Mouse (Mus musculus) brain, embryonic 18.5 days (tissue): ENCODE results near the gene Myrf.
"Not testable (repeated sequence)": the region's sequence is repeated elsewhere in the genome, so short reads cannot be mapped to it uniquely, and the experiment has no call there.

Experiments
- DNase-seq: peaks from one replicate; pipeline ENCODE4 v3.0.0-alpha.2; 2012; ENCODE audit warnings: low read depth, low spot score

Myrf gene

DNA sequence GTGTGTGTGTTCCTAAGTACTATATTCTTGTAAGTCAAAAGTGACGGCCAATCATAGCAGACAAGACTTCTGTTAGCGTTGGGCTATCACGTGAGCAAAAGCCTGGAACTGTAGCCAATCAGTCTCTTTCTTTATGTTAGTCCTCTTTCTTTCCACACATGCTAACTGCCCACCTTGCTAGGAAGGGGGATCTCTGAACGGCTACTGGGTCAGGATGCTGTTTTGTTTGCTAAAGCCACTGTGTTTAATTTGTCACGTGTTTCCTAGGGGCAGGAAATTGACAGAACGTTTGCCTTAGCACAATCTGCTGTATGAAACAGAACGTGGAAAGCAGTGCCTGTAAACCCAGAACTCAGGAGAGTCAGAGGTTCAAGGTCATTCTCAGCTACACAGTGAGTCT lies 58.4 kb downstream of the Myrf start:
- DNase-seq: no peak

DNA sequence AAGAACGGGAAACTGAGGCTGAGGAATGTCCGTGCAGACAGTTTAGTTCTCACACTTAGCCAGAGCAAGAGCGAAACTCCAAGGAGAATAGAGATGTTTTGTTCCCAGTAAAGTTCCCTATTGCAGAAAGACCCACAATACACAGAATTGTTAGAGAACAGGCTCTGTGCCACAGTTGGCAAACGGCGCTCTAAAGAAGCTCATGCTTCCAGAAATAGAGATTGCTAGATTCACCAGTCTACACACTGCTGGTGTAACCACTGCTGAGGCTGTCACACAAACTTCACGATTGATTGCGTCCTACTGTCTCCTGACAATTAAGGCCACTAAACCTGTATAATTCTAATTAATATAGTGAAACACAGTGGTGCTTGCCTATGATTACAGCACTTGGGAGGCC lies 59.3 kb downstream of the Myrf start:
- DNase-seq: no peak

DNA sequence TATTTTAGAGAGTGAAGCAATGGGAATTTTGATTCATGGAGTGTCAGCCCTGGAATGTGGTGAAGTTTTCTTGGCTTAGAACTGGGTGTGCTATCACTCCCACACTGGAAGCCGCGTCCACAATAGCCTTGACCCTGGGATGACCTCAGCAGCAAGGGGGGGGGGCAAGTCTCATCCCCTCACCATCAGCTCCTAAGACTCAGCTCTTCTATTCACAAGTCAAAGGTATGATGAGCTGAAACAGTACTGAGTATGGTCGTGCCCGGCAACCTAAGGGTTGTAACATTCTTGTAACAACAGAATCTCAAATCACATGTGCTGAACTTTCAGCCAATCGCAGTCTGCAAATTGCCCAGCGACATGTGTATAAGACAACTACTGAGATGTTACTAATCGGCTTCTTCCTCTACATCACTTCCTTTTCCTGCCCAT lies 63.6 kb downstream of the Myrf start:
- no peak for DNase-seq

DNA sequence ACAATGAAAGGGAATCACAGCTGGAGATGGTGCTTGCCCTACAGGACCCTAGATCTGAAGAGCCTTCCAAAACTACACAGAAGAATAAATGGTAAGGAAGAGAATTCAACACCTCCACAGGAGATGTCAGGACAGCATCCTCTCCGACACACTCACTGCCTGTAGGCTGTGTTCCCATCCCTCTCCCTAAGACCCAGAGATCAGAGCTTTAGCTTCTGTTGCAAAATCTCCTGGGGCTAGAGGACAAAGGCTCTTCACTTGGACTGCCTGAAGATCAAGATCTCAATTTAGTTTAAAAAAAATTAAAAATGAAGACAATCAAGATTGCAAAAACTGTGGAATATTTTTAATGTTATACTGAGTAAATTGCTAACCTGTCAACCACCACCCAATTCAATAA lies 64.1 kb downstream of the Myrf start:
- no peak for DNase-seq

DNA sequence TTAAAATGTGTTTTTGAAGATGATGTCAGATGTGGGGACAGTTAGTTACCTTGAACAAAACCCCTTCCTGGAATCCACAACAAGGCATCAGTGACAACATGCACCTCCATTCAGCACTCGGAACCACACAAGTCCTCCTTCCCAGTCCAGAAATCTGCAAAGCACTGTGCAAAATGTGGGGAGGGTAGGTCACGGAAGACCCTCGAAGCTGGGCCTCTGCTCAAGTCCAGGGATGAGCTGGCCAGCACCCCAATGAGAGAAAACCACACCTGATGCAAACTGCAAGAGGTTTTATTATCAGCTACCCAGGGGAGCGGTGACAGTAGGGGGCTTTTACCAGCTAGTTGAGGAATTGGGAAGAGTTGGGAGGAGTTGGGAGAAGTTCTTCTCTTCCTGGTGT lies 65.6 kb downstream of the Myrf start:
- DNase-seq: no peak

DNA sequence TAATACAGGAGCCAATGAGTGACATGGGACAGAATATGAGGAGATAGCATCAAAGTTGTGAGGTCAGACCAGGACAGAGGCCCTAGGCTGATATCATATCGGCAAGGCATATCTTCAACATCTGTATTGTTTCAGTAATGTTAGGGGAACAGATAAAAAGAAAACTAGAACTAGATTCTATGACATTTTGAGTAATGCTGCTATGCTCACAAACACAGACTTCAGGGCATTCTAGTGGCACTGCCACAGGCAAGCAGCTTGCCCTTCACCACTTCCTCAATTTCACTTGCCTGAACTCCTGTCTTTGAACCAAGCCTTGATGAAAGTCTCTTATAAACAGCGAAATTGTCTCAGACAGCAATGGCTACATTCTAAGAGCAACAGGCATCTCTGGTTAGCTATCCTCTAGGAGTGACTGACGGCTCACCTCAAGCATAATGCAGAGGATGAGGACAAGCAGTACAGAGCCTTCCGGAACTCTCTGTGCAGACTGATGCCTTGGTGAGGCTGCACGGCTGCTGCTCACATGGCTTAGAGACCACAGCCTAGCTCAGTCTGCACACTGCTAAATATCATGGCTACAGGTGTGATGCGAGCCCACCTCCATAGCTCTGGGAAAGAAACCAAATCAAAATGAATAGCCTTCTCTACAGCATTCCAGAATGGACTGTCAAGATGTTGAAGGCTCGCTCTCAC lies 66.6 kb downstream of the Myrf start:
- DNase-seq: no peak

DNA sequence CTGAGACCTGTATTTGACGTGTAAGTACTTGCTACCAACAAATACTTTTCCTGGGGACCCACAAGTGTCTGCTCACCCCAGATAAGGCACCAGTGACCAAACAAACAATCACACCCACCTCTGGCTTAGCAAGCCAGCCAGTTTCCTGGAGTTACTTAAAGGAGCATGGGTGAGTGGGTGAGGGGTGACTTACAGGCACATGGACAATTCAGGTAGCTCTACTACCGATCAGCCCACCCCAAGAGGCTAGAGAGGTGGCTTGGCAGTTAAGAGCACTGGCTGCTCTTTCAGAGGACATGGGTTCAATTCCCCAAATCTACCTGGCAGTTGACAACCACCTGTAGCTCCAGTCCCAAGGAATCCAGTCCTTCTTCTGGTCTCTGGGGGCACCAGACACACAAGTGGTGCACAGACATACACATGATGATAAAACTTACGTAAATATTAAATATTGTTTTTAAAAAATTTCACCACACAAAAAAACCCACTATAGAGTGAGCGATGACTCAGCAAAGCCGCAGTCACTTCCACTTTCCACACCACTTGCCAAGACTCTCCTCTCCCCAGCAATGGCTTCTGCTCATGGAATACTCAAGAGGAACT lies 67.3 kb downstream of the Myrf start:
- DNase-seq: no peak

DNA sequence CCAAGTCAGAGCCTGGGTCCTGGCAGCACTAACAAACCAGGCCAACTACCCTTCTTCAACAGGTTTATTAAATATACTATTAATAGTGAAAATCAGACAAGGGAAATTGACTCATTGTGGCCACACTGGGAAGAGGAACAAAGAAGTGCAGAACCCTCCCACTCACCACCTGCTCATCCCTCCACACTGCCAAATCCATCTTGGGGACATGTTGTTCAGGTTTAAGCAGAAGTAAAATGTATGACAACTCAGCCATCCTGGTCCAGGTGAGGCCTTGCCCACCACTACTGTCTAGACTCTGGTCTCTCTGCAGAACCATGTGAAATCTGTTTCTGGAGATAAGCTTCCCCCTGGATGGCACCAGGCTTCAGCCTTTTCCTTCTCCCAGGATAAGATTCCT lies 68.7 kb downstream of the Myrf start:
- no peak for DNase-seq

DNA sequence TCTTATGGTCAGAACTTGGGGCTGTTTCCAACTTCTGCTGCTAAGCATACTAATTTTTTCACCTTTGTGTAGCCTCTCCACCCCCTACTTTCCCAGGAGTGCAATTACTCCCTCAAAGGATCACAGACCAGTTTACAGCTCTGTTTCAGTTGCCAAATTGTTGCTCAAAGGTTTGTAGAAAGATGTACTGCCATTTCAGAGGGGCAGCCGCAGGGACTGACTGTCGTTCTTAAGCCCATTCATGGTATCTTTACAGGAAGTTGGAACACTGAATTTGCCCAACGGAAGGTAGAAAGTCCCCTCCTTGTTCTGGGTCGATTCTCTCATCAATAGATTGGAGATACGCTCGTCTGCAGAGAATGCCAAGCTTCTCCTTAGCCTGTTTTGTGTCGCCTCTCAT lies 69.2 kb downstream of the Myrf start:
- DNase-seq: no peak

DNA sequence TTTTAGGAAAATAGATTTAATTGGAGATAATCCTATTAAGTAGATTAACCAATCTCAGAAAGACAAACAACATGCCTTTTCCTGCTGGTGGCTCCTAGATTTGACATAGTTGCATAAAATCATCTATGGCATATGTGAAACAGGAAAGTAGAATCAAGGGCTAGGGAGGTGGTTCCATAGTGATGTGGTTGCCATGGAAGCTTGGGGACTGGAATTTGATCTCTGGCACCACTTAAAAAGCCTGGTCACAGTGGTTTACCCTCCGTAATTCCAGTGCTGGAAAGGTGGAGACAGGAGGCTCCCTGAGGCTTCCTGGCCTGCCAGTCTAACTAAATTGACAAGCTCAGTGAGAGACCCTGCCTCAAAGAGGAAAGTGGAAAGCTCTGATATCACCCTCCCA lies 70.1 kb downstream of the Myrf start:
- no peak for DNase-seq

DNA sequence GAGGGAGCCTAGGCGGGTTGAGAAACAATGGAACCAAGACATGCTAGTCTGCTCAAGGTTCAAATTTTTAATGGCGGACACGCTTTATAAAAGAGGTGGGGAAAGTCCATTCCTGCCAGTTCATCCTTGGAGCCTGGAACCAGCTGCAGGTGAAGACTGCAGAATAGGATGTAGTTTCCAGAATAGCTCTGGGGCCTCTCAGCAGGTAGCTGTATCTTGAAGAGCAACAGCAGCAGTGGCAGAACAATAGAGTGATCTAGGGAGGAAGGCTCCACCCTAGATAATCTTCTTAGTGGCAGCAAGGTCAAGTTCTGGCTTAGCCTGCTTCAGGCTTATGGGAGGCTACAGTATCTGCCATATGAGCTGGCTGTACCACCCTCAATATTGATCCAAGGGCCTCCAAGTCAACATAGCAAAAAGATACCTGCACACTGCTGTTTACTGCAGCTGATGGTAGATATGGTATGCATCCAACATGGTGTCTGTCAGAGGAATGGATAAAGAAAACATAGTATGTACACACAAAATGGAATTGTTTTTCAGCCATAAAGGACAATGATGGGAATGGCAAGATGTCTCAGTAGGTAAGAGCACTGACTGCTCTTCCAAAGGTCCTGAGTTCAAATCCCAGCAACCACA lies 70.7 kb downstream of the Myrf start:
- not testable (repeated sequence) for DNase-seq

DNA sequence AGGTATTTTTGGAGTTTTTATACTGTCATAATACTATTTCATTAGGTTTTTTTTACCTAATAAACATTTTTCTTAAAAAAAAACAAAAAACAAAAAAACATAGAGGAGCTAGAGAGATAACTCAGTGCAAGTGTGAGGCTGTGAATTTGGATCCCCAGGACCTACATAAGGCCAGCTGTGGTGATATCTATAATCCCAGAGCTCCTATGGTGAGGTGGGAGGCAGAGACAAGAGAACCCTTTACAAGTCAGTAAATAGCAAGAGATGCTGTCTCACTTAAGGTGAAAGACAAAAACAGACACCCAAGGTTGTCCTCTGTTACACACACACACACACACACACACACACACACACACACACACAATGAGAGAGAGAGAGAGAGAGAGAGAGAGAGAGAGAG lies 71.4 kb downstream of the Myrf start:
- DNase-seq: no peak

DNA sequence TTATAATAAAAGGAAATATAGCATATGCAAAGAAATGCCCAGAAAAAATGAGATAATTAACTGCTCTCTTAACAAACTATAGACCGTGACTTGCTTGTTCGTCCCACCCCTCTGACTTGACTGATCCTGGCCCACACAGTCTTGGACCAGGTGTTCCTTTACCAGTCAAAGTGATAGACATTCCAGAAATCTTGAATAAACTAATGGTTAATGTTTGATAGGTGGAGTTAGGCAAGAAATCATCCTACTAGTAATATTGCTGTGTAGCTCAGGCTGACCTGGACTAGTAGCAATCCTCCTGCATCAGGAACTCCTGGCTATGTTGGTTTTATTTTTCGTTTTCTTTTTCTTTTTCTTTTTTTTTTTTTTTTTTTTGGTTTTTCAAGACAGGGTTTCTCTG lies 72.1 kb downstream of the Myrf start:
- DNase-seq: no peak

DNA sequence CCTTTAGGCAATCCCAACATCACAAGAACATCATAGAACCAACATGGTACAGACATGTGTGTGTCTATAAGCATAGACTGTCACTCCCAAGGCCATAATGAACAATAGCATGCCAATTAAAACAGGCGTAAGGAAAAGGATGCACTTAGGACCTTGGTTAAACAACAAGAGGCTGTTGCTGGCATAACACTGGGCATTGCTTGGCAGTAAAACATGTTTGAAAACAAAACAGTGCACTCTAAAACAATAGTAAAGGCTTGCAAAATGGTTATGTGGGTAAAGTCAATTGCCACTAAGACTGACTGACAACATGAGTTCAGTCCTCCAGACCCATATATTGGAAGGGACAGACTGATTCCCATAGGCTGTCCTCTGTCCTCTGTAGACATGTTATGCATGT lies 72.6 kb downstream of the Myrf start:
- DNase-seq: no peak

DNA sequence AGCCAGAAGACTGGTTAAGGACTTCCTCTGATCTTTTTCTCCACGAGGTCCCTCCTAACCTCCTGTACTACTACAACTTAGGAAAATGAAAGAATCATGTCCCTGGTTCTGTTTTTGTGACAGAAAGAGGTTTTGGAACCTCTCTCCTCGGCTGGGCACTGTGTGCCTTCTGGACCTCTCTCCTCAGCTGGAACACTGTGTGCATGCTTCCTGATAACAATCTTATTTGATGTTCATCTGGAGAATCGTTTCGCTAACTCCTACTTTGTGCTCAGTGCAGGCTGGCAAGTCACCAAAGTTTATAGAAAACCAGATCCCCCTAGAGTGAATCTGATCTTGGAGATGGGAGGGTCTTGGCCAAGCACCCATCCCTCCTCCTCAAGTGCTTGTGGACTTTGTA lies 73.4 kb downstream of the Myrf start:
- no peak for DNase-seq

DNA sequence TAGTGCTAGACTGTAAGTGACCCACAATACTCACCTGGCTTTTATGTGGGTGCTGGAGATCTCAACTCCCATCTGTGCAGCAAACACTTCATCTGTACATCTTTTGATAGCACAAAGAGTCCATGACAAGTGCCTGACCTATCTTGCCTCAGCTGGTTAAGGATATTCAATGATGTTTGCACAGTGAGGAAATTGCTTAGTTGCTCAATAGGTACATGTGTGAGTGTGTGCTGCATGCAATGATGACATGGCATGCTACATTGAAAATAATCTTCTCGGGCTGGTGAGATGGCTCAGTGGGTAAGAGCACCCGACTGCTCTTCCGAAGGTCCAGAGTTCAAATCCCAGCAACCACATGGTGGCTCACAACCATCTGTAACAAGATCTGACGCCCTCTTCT lies 74.6 kb downstream of the Myrf start:
- DNase-seq: not testable (repeated sequence)

DNA sequence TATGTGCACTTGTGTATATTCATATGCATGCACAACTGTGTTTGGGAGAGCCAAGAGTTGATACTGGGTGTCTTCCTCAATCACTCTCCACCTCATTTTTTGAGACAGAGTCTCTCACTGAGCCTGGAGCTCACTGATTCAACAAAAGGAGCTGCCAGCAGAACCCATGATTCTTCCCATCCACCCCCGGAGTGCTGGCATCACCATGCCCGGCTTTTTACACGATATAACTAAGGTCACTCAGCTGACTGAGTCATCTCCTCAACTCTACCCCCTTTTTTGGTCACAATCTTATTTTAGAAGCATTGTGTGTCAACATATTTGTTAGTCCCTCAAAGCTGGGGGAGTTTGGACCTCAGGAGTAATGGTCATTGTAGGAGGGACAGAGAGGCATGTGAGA lies 76.7 kb downstream of the Myrf start:
- no peak for DNase-seq
